Mouse (Mus musculus) forebrain, embryonic 11.5 days (tissue): ENCODE measurements at regions not wholly inside any gene's neighbourhood (a gene's known extent, or its start where the extent isn't known, plus 50 kb on each side); places are given as distances from the start of the nearest gene placed in this dataset.

Experiments used
- ATAC-seq: fragments of 200-750 bp; cut with Nextera tagmentation; replicated peaks from 2 replicates; pipeline ENCODE4 v1.8.0; 2017; ENCODE audit warnings: moderate TSS enrichment; ENCODE audit not compliant: low FRiP score
- DNase-seq: peaks from one replicate; pipeline ENCODE4 v3.0.0-alpha.2; 2017; ENCODE audit warnings: low spot score
- H3K27ac ChIP-seq: fragments of 300-500 bp; sonication (generic); 2 replicates; pipeline ENCODE4 v1.5.1; 2014; ENCODE audit warnings: low read depth, low read length
- H3K27me3 ChIP-seq: fragments of 300-500 bp; sonication (generic); 2 replicates; pipeline ENCODE4 v1.6.1; 2014; ENCODE audit warnings: mild to moderate bottlenecking, low read length, mixed read lengths; ENCODE audit not compliant: control insufficient read depth, insufficient read depth
- H3K36me3 ChIP-seq: fragments of 300-500 bp; sonication (generic); 2 replicates; pipeline ENCODE4 v1.6.1; 2014; ENCODE audit warnings: mild to moderate bottlenecking, low read length, moderate library complexity, mixed read lengths; ENCODE audit not compliant: control insufficient read depth, insufficient read depth
- H3K4me1 ChIP-seq: fragments of 300-500 bp; sonication (generic); replicated peaks from 2 replicates; pipeline ENCODE4 v1.6.1; 2014; ENCODE audit warnings: low read length, mixed read lengths; ENCODE audit not compliant: control insufficient read depth, insufficient read depth
- H3K4me2 ChIP-seq: fragments of 300-500 bp; sonication (generic); 2 replicates; pipeline ENCODE4 v1.6.1; 2014; ENCODE audit warnings: low read depth, mild to moderate bottlenecking, low read length, moderate library complexity, mixed read lengths; ENCODE audit not compliant: severe bottlenecking
- H3K4me3 ChIP-seq: fragments of 300-500 bp; sonication (generic); 2 replicates; pipeline ENCODE4 v1.5.1; 2014; ENCODE audit warnings: low read depth, low read length
- H3K9ac ChIP-seq: fragments of 300-500 bp; sonication (generic); 2 replicates; pipeline ENCODE4 v1.6.1; 2014; ENCODE audit warnings: low read length
- H3K9me3 ChIP-seq: fragments of 300-500 bp; sonication (generic); 2 replicates; pipeline ENCODE4 v1.6.1; 2016; ENCODE audit warnings: low read length, mixed read lengths; ENCODE audit not compliant: control insufficient read depth
- WGBS: fragments of 180-500 bp; shearing (Covaris S2); extraction: QIAGEN DNeasy Blood & Tissue Kit; methylation state at CpG from one replicate; pipeline ENCODE4 v1.1.7; 2014; 5-methylcytosine and 5-hydroxymethylcytosine counted together

GRCm38 (mm10) chr13:78571093-78571492 lies 371.5 kb upstream of the Nr2f1 start:
- no peaks in the 10 kb centered on the region for H3K9me3 ChIP-seq
- H3K4me2 ChIP-seq, result no peak overlapping the region
- no peak overlapping the region for H3K4me3 ChIP-seq
- DNase-seq (no peak), ATAC-seq (no peak)
- no peak overlapping the region for H3K27ac ChIP-seq
- H3K4me1 ChIP-seq, result no peaks in the 10 kb centered on the region
- WGBS, result 79% methylated on average over 2 of the region's 2 CpGs
- H3K27me3 ChIP-seq, result no peaks in the 10 kb centered on the region
- H3K36me3 ChIP-seq, result no peaks in the 10 kb centered on the region
- no peak overlapping the region for H3K9ac ChIP-seq

- H3K9me3 ChIP-seq, result no peaks in the 10 kb centered on the region
- no peaks in the 10 kb centered on the region for H3K27me3 ChIP-seq
- DNase-seq, result no peak
- no peak overlapping the region for H3K9ac ChIP-seq
- H3K4me1 ChIP-seq, result no peaks in the 10 kb centered on the region
- no peak overlapping the region for H3K27ac ChIP-seq
- no peak overlapping the region for H3K4me2 ChIP-seq
- ATAC-seq, result no peak
- H3K36me3 ChIP-seq, result no peaks in the 10 kb centered on the region
- H3K4me3 ChIP-seq, result no peak overlapping the region
- WGBS, result 74% methylated on average over 2 of the region's 2 CpGs
These were observed 324.9 kb upstream of the Nr2f1 start for GRCm38 (mm10) chr13:78524446-78524937.

- WGBS, result 100% methylated on average over 1 of the region's 1 CpGs
These were observed 321.2 kb upstream of the Nr2f1 start for GRCm38 (mm10) chr13:78520771-78521170.

GRCm38 (mm10) chr13:78520186-78520585 lies 320.6 kb upstream of the Nr2f1 start:
- no peaks in the 10 kb centered on the region for H3K9me3 ChIP-seq
- ATAC-seq (no peak), DNase-seq (no peak)
- H3K4me3 ChIP-seq, result no peak overlapping the region
- H3K36me3 ChIP-seq, result no peaks in the 10 kb centered on the region
- no peak overlapping the region for H3K27ac ChIP-seq
- H3K4me1 ChIP-seq, result no peaks in the 10 kb centered on the region
- H3K4me2 ChIP-seq, result no peak overlapping the region
- no peak overlapping the region for H3K9ac ChIP-seq
- H3K27me3 ChIP-seq, result no peaks in the 10 kb centered on the region
- 93% methylated on average over 3 of the region's 3 CpGs for WGBS

More at GRCm38 (mm10) chr13:78520771-78521170, 321.2 kb upstream of the Nr2f1 start:
- Histone ChIP-seq H3K27ac (no peak overlapping the region), H3K9me3 (no peaks in the 10 kb centered on the region), H3K27me3 (no peaks in the 10 kb centered on the region), H3K4me3 (no peak overlapping the region), H3K4me2 (no peak overlapping the region), H3K36me3 (no peaks in the 10 kb centered on the region), H3K9ac (no peak overlapping the region), H3K4me1 (no peaks in the 10 kb centered on the region)
- no peak for ATAC-seq
- no peak for DNase-seq

- Histone ChIP-seq H3K36me3 (no peaks in the 10 kb centered on the region), H3K27ac (no peak overlapping the region), H3K9ac (no peak overlapping the region), H3K9me3 (no peaks in the 10 kb centered on the region), H3K4me3 (no peak overlapping the region), H3K4me1 (no peaks in the 10 kb centered on the region), H3K4me2 (no peak overlapping the region), H3K27me3 (no peaks in the 10 kb centered on the region)
- ATAC-seq, result no peak
- 90% methylated on average over 7 of the region's 7 CpGs for WGBS
- no peak for DNase-seq
These were observed 301.0 kb upstream of the Nr2f1 start for GRCm38 (mm10) chr13:78500551-78500950.

- DNase-seq, result no peak
- H3K4me3 ChIP-seq, result no peak overlapping the region
- H3K27me3 ChIP-seq, result no peaks in the 10 kb centered on the region
- WGBS, result 81% methylated on average over 2 of the region's 2 CpGs
- no peak overlapping the region for H3K9ac ChIP-seq
- no peak overlapping the region for H3K27ac ChIP-seq
- no peak overlapping the region for H3K4me2 ChIP-seq
- no peaks in the 10 kb centered on the region for H3K9me3 ChIP-seq
- H3K4me1 ChIP-seq, result no peaks in the 10 kb centered on the region
- ATAC-seq, result no peak
- H3K36me3 ChIP-seq, result no peaks in the 10 kb centered on the region
These were observed 284.3 kb upstream of the Nr2f1 start for GRCm38 (mm10) chr13:78483760-78484357.

- 83% methylated on average over 9 of the region's 9 CpGs for WGBS
- no peaks in the 10 kb centered on the region for H3K9me3 ChIP-seq
- H3K27me3 ChIP-seq, result no peaks in the 10 kb centered on the region
- ATAC-seq (no peak), DNase-seq (no peak)
- H3K36me3 ChIP-seq, result no peaks in the 10 kb centered on the region
- no peak overlapping the region for H3K4me2 ChIP-seq
- no peak overlapping the region for H3K4me3 ChIP-seq
- no peaks in the 10 kb centered on the region for H3K4me1 ChIP-seq
- no peak overlapping the region for H3K27ac ChIP-seq
- no peak overlapping the region for H3K9ac ChIP-seq
These were observed 283.6 kb upstream of the Nr2f1 start for GRCm38 (mm10) chr13:78482929-78483759.

- Histone ChIP-seq H3K27me3 (no peaks in the 10 kb centered on the region), H3K27ac (peak overlapping the region; percentile 62; the same call in 1 of the 2 replicates), H3K9me3 (no peaks in the 10 kb centered on the region), H3K4me2 (no peak overlapping the region), H3K36me3 (no peaks in the 10 kb centered on the region), H3K4me3 (no peak overlapping the region), H3K4me1 (peaks cover 5% of the 10 kb centered on the region; the same call in 1 of the 2 replicates), H3K9ac (no peak overlapping the region)
- peak; percentile 60 for ATAC-seq
- WGBS, result 22% methylated on average over 2 of the region's 2 CpGs
- DNase-seq, result no peak
These were observed 251.9 kb upstream of the Nr2f1 start for GRCm38 (mm10) chr13:78451333-78452070.
